10 mouse cellular contexts compared by ENCODE assay signal in genomic region chr6:126033693-126034402, GRCm38 (mm10).
DNase-seq lines count a peak whose midpoint lies in the region; ATAC-seq lines count a peak whose summit lies in the region.
"Had no signal": no experiment of that assay in that cellular context is flagged by ENCODE, and none has a peak within 500 bp of the region (broad histone marks: within the 10 kb centered on the region; RNA-seq: fewer than 3 reads in every experiment).

No protein-coding gene starts in this region.

- no peaks in the 10 kb centered on the region for H3K9me3 ChIP-seq in limb, embryonic 12.5 days
- H3K9me3 ChIP-seq in limb, embryonic 10.5 days (replicated peaks) = no peaks in the 10 kb centered on the region
- no peaks in the 10 kb centered on the region for H3K9me3 ChIP-seq in hindbrain, embryonic 13.5 days
- H3K9me3 ChIP-seq: limb, embryonic 15.5 days had no signal

- H3K4me3 ChIP-seq in limb, embryonic 12.5 days (replicated peaks) = no peak overlapping the region
- H3K4me3 ChIP-seq in limb, embryonic 10.5 days = no peak overlapping the region
- H3K4me3 ChIP-seq in hindbrain, embryonic 13.5 days = no peak overlapping the region
- H3K4me3 ChIP-seq: limb, embryonic 15.5 days had no signal

- H3K27ac ChIP-seq in limb, embryonic 12.5 days = no peak overlapping the region
- H3K27ac ChIP-seq in limb, embryonic 10.5 days = no peak overlapping the region
- no peak overlapping the region for H3K27ac ChIP-seq in hindbrain, embryonic 13.5 days
- H3K27ac ChIP-seq: limb, embryonic 15.5 days had no signal

- no peak overlapping the region for H3K9ac ChIP-seq in limb, embryonic 12.5 days (replicated peaks)
- no peak overlapping the region for H3K9ac ChIP-seq in hindbrain, embryonic 13.5 days
- H3K9ac ChIP-seq: limb, embryonic 15.5 days had no signal

- peak; percentile 11 for DNase-seq in adrenal gland, adult 8-10 months
- no peak for DNase-seq in adrenal gland, postnatal 25 days
- no peak for DNase-seq in limb, embryonic 10.5 days (ENCODE audit: low spot score)
- DNase-seq in fat pad, adult 2 months (ENCODE audit: extremely low read depth, low read depth, low spot score) = peak; percentile 7
- peak; percentile 13 for DNase-seq in skeletal muscle tissue, adult 2 months (ENCODE audit: low read depth, low spot score)
- DNase-seq: thymus, postnatal 36 days had no signal

- peak; percentile 56; the same call in 1 of the 2 replicates for ATAC-seq in limb, embryonic 12.5 days (ENCODE audit: insufficient number of reproducible peaks, insufficient read depth, low FRiP score, low TSS enrichment, low read depth)
- no peak for ATAC-seq in hindbrain, embryonic 13.5 days (ENCODE audit: low FRiP score)
- ATAC-seq in megakaryocyte-erythroid progenitor cell, adult 5-6 weeks (replicated peaks; ENCODE audit: low FRiP score, low TSS enrichment, poor library complexity, severe bottlenecking) = no peak

- no peaks in the 10 kb centered on the region for H3K27me3 ChIP-seq in limb, embryonic 12.5 days
- H3K27me3 ChIP-seq in limb, embryonic 10.5 days (ENCODE audit: low read depth, poor library complexity, severe bottlenecking) = no peaks in the 10 kb centered on the region
- H3K27me3 ChIP-seq in hindbrain, embryonic 13.5 days = no peaks in the 10 kb centered on the region
- H3K27me3 ChIP-seq: limb, embryonic 15.5 days had no signal

- WGBS in limb, embryonic 12.5 days = 62% methylated on average over 8 of the region's 8 CpGs
- WGBS in limb, embryonic 10.5 days = 79% methylated on average over 8 of the region's 8 CpGs
- WGBS in hindbrain, embryonic 13.5 days = 75% methylated on average over 8 of the region's 8 CpGs

- H3K4me1 ChIP-seq in limb, embryonic 12.5 days (replicated peaks) = peaks cover 5% of the 10 kb centered on the region
- H3K4me1 ChIP-seq in limb, embryonic 10.5 days = peaks cover 8% of the 10 kb centered on the region; the same call in 1 of the 2 replicates
- H3K4me1 ChIP-seq in hindbrain, embryonic 13.5 days (replicated peaks) = peaks cover 8% of the 10 kb centered on the region
- H3K4me1 ChIP-seq: limb, embryonic 15.5 days had no signal

- H3K4me2 ChIP-seq in limb, embryonic 12.5 days = peak overlapping the region; percentile 15; the same call in 1 of the 2 replicates
- no peak overlapping the region for H3K4me2 ChIP-seq in hindbrain, embryonic 13.5 days
- H3K4me2 ChIP-seq: limb, embryonic 15.5 days had no signal

- no peaks in the 10 kb centered on the region for H3K36me3 ChIP-seq in limb, embryonic 12.5 days
- H3K36me3 ChIP-seq in limb, embryonic 10.5 days = no peaks in the 10 kb centered on the region
- no peaks in the 10 kb centered on the region for H3K36me3 ChIP-seq in hindbrain, embryonic 13.5 days
- H3K36me3 ChIP-seq: limb, embryonic 15.5 days had no signal

Comparison
In these comparisons a context has a peak if more than half of its experiments do, and no peak if none do; other contexts are left out.
1. DNase-seq: peak in adrenal gland, adult 8-10 months (single experiment), fat pad, adult 2 months (single experiment) and skeletal muscle tissue, adult 2 months (single experiment); none in adrenal gland, postnatal 25 days (single experiment) and limb, embryonic 10.5 days (single experiment).